Mouse (Mus musculus): ENCODE results near the gene Prkcq. TPM values are rescaled to one million over a fixed set of nuclear protein-coding genes. Genes with fewer than 3 reads are reported as not detected.
"Not testable (repeated sequence)": the region's sequence is repeated elsewhere in the genome, so short reads cannot be mapped to it uniquely, and the experiment has no call there.

Gene Prkcq
- polyA plus RNA-seq, 1 experiment from 2014 or later, result 23.6 TPM

DNA sequence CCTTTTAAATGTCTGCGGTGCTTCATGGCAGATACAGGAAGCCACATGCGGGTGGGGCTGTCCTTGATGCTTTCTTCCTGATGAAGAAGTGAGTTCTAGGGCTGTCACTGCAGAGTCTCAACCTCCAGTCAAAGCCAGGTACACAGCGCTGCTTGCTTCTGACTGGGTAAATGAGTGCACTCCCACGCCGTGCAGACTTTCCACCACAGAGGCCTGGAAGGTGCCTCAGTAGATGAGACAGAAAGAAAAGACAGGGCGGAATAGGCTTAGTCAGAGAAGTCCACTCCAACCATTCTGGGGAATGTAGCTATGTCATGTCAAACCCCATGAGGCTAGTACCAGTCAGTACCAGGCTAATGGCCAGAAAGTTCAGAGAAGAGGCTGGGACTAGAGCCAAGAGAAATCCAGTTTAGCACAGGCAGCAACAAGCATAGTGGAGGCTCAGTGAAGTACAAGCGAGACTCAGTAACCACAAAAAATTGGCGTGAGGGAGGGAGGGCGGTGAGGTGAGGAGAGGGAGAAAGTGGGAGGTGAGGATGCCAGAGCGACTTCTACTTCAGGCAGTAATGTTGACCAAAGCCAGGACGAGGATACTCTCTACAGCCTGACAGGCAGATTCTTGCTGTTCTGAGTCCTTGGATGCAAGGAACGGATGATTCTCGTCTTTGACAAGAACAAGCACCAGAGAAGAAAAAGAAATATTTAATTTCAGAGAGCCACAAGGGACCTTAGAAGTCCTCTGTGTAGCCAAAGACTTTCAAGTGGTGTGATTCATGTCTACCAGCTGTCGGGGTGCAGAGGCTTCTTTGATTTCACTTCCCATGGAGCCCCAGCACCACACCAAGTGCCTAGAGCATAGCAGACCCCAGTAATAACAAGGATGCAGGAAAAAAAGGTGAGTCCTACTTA lies 167.3 kb downstream of the Prkcq start:
- WGBS, result 85% methylated on average over 14 of the region's 14 CpGs
- Histone ChIP-seq H3K4me1 (replicated peaks; ENCODE audit: control insufficient read depth, insufficient read depth, low read length) (no peaks in the 10 kb centered on the region; the same call in 1 of the 2 replicates), H3K4me2 (replicated peaks) (no peak overlapping the region), H3K4me3 (replicated peaks; ENCODE audit: low read length) (no peak overlapping the region), H3K9me3 (ENCODE audit: control insufficient read depth, low read length) (no peaks in the 10 kb centered on the region), H3K36me3 (replicated peaks; ENCODE audit: control insufficient read depth, insufficient read depth) (no peaks in the 10 kb centered on the region), H3K27ac (no peak overlapping the region), H3K9ac (no peak overlapping the region), H3K27me3 (ENCODE audit: control insufficient read depth, insufficient read depth, low read length) (no peaks in the 10 kb centered on the region)
- ATAC-seq (ENCODE audit: low FRiP score), result peak; percentile 57; the same call in 1 of the 2 replicates
- peak; percentile 55 for DNase-seq (ENCODE audit: low spot score)

GRCm38 (mm10) chr2:11344691-11345090 lies 172.8 kb downstream of the Prkcq start:
- Histone ChIP-seq H3K9me3 (ENCODE audit: control insufficient read depth, low read length) (no peaks in the 10 kb centered on the region), H3K4me1 (replicated peaks; ENCODE audit: control insufficient read depth, insufficient read depth, low read length) (no peaks in the 10 kb centered on the region), H3K27me3 (ENCODE audit: control insufficient read depth, insufficient read depth, low read length) (no peaks in the 10 kb centered on the region), H3K27ac (no peak overlapping the region), H3K4me2 (replicated peaks) (no peak overlapping the region), H3K4me3 (replicated peaks; ENCODE audit: low read length) (no peak overlapping the region), H3K9ac (no peak overlapping the region), H3K36me3 (replicated peaks; ENCODE audit: control insufficient read depth, insufficient read depth) (no peaks in the 10 kb centered on the region)
- DNase-seq (ENCODE audit: low spot score), result no peak
- 92% methylated on average over 3 of the region's 3 CpGs for WGBS
- ATAC-seq (ENCODE audit: low FRiP score), result no peak

DNA sequence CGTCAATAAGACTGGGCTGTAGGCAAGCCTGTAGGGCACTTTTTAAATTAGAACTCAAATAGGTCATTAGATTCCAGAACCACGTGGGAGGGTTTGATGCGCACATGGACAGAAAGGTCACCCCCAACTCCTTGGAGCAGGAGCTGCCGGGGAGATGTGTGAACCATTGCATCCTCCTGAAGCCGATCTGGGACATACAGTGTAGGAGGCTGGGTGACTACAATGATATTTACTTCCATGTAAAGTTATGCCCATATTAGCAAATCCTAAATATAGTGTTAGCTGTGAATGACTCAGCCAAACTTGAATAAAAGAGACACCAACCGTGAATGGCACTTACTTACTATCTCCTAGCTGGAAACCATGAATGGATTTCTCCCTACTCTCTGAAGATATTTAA lies 174.5 kb downstream of the Prkcq start:
- not testable (repeated sequence) for H3K9ac ChIP-seq; H3K9me3 ChIP-seq (ENCODE audit: control insufficient read depth, low read length); H3K36me3 ChIP-seq (replicated peaks; ENCODE audit: control insufficient read depth, insufficient read depth); H3K4me2 ChIP-seq (replicated peaks); H3K4me1 ChIP-seq (replicated peaks; ENCODE audit: control insufficient read depth, insufficient read depth, low read length); H3K4me3 ChIP-seq (replicated peaks; ENCODE audit: low read length); H3K27ac ChIP-seq; H3K27me3 ChIP-seq (ENCODE audit: control insufficient read depth, insufficient read depth, low read length); ATAC-seq (ENCODE audit: low FRiP score); DNase-seq (ENCODE audit: low spot score)
- WGBS, result 90% methylated on average over 6 of the region's 6 CpGs

GRCm38 (mm10) chr2:11347791-11348190 lies 175.9 kb downstream of the Prkcq start:
- Histone ChIP-seq H3K4me3 (replicated peaks; ENCODE audit: low read length) (no peak overlapping the region), H3K27me3 (ENCODE audit: control insufficient read depth, insufficient read depth, low read length) (no peaks in the 10 kb centered on the region), H3K9ac (no peak overlapping the region), H3K4me1 (replicated peaks; ENCODE audit: control insufficient read depth, insufficient read depth, low read length) (no peaks in the 10 kb centered on the region), H3K27ac (no peak overlapping the region), H3K4me2 (replicated peaks) (no peak overlapping the region), H3K9me3 (ENCODE audit: control insufficient read depth, low read length) (no peaks in the 10 kb centered on the region), H3K36me3 (replicated peaks; ENCODE audit: control insufficient read depth, insufficient read depth) (no peaks in the 10 kb centered on the region)
- DNase-seq (ENCODE audit: low spot score), result no peak
- no peak for ATAC-seq (ENCODE audit: low FRiP score)
- 92% methylated on average over 3 of the region's 3 CpGs for WGBS

Data from hindbrain, embryonic 14.5 days (tissue).